Mouse (Mus musculus) lung, adult 2 months (tissue): Measurements from ENCODE around the gene Dock9. TPM values are rescaled to one million over a fixed set of nuclear protein-coding genes. Genes with fewer than 3 reads are reported as not detected.

Experiments
- DNase-seq: peaks from one replicate; pipeline ENCODE4 v3.0.0; 2022
- H3K4me1 ChIP-seq: fragments of 200-500 bp; 2 replicates; pipeline ENCODE4 v1.6.1; 2011; ENCODE audit warnings: low read length; ENCODE audit not compliant: control insufficient read depth, insufficient read depth
- H3K4me3 ChIP-seq: fragments of 200-500 bp; replicated peaks from 2 replicates; pipeline ENCODE3; 2011; ENCODE audit warnings: low read depth, mild to moderate bottlenecking, control low read depth, low read length; ENCODE audit errors: extremely low read depth
- CTCF ChIP-seq: fragments of 200-500 bp; IDR thresholded peaks from 2 replicates; pipeline ENCODE4 v1.5.1; 2011; ENCODE audit warnings: mild to moderate bottlenecking, low read length, control low read depth; ENCODE audit not compliant: insufficient read depth
- POLR2A ChIP-seq: fragments of 200-500 bp; IDR thresholded peaks from 2 replicates; pipeline ENCODE4 v1.6.1; 2011; ENCODE audit warnings: low read depth, mild to moderate bottlenecking, control low read depth, low read length, borderline replicate concordance; ENCODE audit errors: extremely low read depth
- WGBS: fragments of 180-500 bp; shearing (Covaris S2); methylation state at CpG from one replicate; pipeline ENCODE4 v1.1.7; 2018; 5-methylcytosine and 5-hydroxymethylcytosine counted together
- polyA plus RNA-seq: library from polyadenylated mRNA; depleted of rRNA; stranded (reverse); fragments of >200 nt; gene quantifications from 2 replicates; pipeline ENCODE4 v1.2.3, GENCODE M21; 2012

Gene Dock9
- polyA plus RNA-seq, 1 experiment, result 73.3 TPM

DNA sequence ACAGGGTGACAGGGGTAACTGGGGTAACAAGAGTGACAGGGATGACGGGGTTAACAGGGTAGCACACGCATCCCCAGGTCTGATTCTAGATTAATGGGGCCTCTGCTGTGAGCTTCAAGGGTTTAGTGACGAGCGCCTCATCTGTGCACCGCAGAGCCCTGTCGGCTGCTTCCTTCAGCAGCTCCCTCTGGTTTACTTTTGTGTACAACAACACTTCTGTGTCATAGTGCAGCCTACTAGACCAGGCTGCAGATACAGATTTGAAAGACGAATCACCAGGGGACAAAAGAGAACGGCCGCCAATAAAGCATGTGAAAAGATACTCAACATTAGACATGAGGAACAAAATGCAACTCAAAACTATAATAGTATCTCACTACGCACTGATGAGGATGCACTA is 48.6 kb downstream of the Dock9 start:
- no peak for DNase-seq
- Histone ChIP-seq H3K4me3 (no peak overlapping the region), H3K4me1 (peaks cover 5% of the 10 kb centered on the region)
- WGBS, result 75% methylated on average over 10 of the region's 10 CpGs
- TF ChIP-seq CTCF (no peak), POLR2A (no peak)

DNA sequence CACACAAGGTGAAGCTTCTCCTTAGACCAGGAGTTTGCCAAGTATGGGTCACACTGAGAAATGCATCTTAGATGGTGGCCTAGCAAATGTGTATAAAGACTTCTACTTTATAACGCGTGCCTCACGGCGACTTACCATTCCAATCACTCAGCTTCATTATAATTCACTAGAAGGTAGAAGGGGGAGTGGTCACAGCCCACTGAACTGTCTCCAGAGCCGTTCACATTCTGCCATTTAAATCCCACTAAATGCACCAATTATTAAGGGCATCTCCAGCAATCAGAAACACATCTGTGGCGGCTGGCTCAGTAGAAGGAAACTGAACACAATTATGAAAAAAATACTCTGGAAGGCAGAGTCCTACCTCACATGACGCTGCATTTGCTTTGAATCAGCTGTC is 50.3 kb downstream of the Dock9 start:
- H3K4me3 ChIP-seq, result no peak overlapping the region
- no peak for DNase-seq
- WGBS, result 90% methylated on average over 7 of the region's 7 CpGs
- H3K4me1 ChIP-seq, result no peaks in the 10 kb centered on the region; the same call in 1 of the 2 replicates
- TF ChIP-seq CTCF (no peak), POLR2A (no peak)

DNA sequence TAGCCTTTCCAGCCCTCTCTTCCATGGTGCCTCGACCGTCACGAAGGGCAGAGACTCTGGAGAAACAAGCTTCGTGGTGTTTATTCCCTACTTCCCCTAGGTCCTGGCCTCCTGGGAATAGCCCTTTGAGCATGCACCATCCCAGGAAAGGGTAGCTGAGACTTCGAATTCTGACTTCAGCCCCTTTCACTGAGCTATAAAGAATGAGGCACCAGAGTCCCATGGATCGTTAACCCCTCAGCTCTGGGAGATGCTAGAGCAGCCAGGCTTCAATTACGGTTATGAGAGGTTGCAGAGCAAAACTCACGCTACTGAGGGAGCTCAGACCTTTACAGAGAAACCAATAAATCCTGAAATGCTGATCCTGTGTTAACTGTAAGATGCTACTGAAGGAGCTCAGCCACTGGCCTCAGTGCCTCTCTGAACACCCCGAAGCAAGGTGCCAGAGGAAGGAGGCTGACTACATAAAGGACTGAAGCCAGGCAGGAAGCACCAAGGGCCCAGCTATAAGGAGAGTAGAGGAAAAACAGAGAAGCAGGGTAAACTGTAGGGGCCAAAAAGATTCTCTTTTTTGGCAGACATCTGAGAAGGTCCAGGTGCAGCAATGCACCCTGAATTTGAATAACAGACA is 53.7 kb downstream of the Dock9 start:
- Histone ChIP-seq H3K4me1 (peaks cover 9% of the 10 kb centered on the region), H3K4me3 (no peak overlapping the region)

DNA sequence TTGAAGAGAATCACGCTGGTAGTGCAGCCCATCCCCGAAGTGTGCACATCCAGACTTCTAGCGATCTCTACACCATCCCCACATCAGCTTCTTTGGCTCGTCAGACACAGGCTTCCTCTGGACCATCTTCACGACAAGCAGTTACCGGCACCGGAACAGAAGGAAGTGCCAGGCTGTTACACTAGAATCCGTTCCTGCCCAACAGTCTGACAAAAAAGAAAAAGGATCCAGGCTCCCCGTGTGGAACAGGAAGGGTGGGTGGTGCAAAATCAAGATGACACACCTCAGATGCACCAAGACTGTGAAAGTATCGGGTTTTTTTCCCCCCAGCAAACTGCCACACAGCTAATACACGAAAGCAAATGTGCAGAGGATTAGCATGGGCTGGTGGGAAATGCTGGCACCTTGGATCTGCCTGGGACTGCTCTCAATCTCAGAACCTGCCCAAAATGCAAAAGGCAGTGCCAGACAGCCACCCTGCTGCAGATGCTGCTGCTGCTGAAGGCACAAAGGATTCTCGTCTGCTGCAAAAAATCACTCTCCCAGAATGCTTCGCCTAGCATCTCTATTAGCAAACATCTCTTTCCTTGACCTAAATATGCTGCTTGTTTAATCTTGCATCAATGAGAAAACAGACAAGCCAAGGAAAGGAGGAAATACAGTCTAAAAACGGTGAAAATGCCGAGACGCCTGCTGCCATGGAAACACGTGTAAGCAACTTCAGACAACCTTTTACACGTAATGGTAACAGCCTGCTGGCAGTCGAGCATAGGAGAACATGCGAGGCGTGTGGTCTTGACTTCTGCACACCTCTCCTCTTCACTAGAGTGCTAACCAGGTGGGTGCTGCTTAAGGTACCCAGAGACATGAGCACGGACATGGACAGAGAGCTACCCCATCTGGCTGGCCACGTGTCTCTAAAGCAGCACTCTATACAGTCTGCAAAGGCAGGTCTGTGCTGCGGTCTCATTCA is 58.9 kb downstream of the Dock9 start:
- no peak for DNase-seq
- TF ChIP-seq CTCF (no peak), POLR2A (no peak)
- H3K4me1 ChIP-seq, result peaks cover 18% of the 10 kb centered on the region
- WGBS, result 32% methylated on average over 24 of the region's 24 CpGs
- no peak overlapping the region for H3K4me3 ChIP-seq

More for the DNA sequence above, 53.7 kb downstream of the Dock9 start:
- WGBS, result 62% methylated on average over 9 of the region's 9 CpGs
- no peak for DNase-seq
- no peak for TF ChIP-seq CTCF
- TF ChIP-seq POLR2A, result no peak

DNA sequence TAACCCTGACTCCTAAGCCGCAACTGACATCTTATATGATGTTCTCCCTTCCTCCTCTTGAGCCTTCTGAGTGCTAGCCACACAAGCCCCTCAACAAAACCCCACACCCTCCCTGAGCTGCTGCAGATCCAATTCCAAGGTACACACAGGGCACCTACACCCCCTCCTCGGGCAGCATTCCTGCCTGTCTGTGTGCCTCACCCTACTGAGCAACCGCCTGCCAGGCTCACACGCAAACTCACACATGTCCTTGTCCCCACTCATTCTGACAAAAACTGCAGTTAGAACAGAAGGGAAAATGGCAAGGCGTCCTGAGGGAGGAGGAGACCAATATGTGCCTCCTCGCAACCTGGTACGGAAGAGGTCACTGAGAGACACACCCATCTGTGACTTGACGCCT is 60.4 kb downstream of the Dock9 start:
- no peak for TF ChIP-seq POLR2A
- no peak for TF ChIP-seq CTCF
- Histone ChIP-seq H3K4me1 (peaks cover 19% of the 10 kb centered on the region), H3K4me3 (no peak overlapping the region)
- no peak for DNase-seq
- WGBS, result 75% methylated on average over 8 of the region's 8 CpGs

DNA sequence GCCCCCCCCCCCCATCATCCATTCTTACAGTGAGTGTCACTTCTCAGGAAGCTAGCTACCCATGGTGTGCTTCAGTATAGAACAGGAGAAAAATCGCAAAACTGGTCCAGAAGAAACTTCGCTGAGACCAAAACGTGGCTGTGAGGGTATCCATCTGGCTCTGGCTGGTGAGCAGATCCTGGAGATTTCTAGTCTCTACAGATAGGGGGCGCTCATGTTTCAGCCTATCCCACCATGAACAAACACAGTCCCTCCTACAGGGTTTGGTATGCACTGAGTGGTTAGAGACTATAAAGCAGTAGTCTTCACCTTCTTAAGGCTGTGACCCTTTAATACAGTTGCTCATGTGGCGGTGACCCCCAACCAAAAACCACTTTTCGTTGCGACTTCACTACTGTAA is 62.0 kb downstream of the Dock9 start:
- no peak for DNase-seq
- 67% methylated on average over 7 of the region's 7 CpGs for WGBS
- Histone ChIP-seq H3K4me3 (no peak overlapping the region), H3K4me1 (peaks cover 23% of the 10 kb centered on the region)
- TF ChIP-seq CTCF (peak; percentile 21; the same call in 1 of the 2 replicates), POLR2A (no peak)

DNA sequence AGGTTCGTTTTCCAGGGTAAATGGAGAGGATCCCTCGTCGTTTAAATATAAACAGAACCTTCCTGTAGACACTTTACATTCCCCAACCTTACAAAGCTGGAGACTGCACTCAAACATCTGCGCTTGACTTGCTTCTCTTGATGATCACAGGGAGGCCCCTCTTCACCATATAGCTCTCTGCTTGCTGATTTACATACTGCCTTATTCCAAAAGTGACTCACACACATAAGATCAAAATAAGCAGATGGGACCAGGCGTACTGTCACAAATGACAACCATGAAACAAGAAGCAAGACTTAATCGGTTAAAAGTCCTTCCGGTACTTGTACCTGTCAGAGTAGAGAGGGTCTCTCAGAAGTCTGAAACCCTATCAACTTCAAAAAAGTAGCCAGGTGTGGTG is 63.4 kb downstream of the Dock9 start:
- H3K4me1 ChIP-seq, result peaks cover 17% of the 10 kb centered on the region
- no peak overlapping the region for H3K4me3 ChIP-seq
- 70% methylated on average over 7 of the region's 7 CpGs for WGBS
- DNase-seq, result no peak
- no peak for TF ChIP-seq POLR2A
- TF ChIP-seq CTCF, result no peak

DNA sequence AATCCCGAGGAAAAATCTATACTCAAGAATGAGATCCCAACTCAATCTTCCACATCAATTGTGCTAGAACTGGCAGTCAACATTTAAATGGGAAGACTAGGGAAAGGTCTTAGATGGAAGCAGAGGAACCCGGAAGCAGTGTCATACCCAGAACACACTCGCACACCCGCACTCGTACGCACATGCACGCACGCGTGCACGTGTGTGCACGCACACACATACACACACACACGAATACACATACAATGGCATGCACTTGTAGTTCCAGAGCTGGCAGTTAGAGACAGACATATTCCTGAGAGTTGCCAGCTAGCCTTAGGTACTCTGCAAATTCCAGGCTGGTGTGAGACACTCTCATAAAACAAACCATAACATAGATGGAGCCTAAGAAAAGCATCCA is 63.9 kb downstream of the Dock9 start:
- TF ChIP-seq POLR2A, result no peak
- no peak for TF ChIP-seq CTCF
- 91% methylated on average over 12 of the region's 12 CpGs for WGBS

DNA sequence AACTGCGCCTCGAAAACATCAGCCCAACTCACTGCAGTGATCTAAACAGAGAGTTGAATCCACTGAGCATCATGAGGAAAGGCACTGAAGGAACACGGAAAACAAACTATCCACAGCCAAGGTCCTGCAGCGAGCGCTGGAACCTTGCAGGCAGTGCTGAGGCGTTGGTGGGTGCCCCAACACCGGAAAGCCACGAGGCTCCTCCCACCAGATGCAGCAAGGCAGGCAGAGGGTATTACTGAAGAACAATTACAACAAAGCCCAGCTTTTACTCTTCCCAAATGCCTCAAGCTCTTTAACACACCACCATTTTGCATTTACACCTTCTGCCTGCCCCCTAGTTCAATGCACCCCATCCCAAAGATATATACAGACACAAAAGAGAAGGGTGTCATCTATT is 65.4 kb downstream of the Dock9 start:
- WGBS, result 40% methylated on average over 8 of the region's 8 CpGs
- TF ChIP-seq CTCF (no peak), POLR2A (no peak)
- Histone ChIP-seq H3K4me1 (peaks cover 6% of the 10 kb centered on the region), H3K4me3 (no peak overlapping the region)
- no peak for DNase-seq

More for the DNA sequence above, 63.9 kb downstream of the Dock9 start:
- no peak overlapping the region for H3K4me3 ChIP-seq
- no peak for DNase-seq
- peaks cover 12% of the 10 kb centered on the region for H3K4me1 ChIP-seq
